Comparison of ENCODE assay signal across 10 mouse cellular contexts in the genomic region with DNA sequence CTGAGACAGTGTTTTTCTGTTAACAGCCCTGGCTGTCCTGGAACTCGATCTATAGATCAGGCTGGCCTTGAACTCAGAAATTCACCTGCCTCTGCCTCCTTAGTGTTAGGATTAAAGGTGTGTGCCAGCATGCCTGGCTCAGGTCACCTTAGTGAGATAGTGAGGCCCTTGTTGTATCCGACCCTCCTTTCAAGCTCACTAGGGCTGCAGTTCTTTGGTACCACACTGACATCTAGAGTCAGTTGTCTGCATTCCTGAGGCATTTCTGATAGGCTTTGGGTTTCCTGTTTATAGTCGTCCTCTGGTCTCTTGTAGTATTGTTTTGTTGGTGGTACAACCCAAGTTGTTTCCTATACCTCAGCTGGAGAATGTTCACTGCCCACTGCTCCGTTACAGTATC. TPM values are rescaled to one million over a fixed set of nuclear protein-coding genes. Genes with fewer than 3 reads are reported as not detected.
A peak's percentile ranks its signal among the peaks of the same experiment; 100 is the strongest.
DNase-seq lines count a peak whose midpoint lies in the region; TF ChIP-seq lines count a peak whose summit lies in the region.
"Had no signal": no experiment of that assay in that cellular context is flagged by ENCODE, and none has a peak within 500 bp of the region (broad histone marks: within the 10 kb centered on the region; RNA-seq: fewer than 3 reads in every experiment).

No protein-coding gene starts in this region.

- peaks cover 0 to 10% of the 10 kb centered on the region in 2 experiments; a peak in 2 of 4 replicates for H3K36me3 ChIP-seq in MEL (ENCODE audit: control insufficient read depth in 1 of 2, insufficient read depth in 2 of 2, low read length in 2 of 2)

- H3K4me1 ChIP-seq in MEL (ENCODE audit: control insufficient read depth in 1 of 2, insufficient read depth in 2 of 2, low read length in 2 of 2) = no peaks in the 10 kb centered on the region
- H3K4me1 ChIP-seq: liver, embryonic 13.5 days had no signal

- H3K9ac ChIP-seq in MEL (ENCODE audit: control insufficient read depth, low read depth, low read length, poor library complexity, severe bottlenecking) = no peak overlapping the region
- H3K9ac ChIP-seq: heart, embryonic 13.5 days; liver, embryonic 13.5 days had no signal

- no peak overlapping the region for H3K27ac ChIP-seq in MEL (ENCODE audit: control insufficient read depth, low read depth, low read length)
- H3K27ac ChIP-seq: heart, embryonic 13.5 days; liver, embryonic 13.5 days had no signal

- no peak for TF ChIP-seq POLR2A in MEL (IDR thresholded peaks at IDR 0.05; ENCODE audit: control insufficient read depth in 1 of 2, insufficient read depth in 1 of 2, low read depth in 1 of 2, low read length in 2 of 2, poor library complexity in 1 of 2)

- H3K9me3 ChIP-seq in MEL (replicated peaks; ENCODE audit: insufficient read depth, low read length) = no peaks in the 10 kb centered on the region
- H3K9me3 ChIP-seq: heart, embryonic 13.5 days; liver, embryonic 13.5 days had no signal

- intact Hi-C loops in heart, postnatal 10 days (cut with DNase I) = loop anchor here (1.0 to 5.0 kb wide), 3 partner anchors 44 to 227 kb away; no protein-coding TSS in a partner anchor

- TF ChIP-seq RAD21 in MEL (IDR thresholded peaks at IDR 0.05; ENCODE audit: low read depth, low read length) = peak; percentile 33

- TF ChIP-seq CTCF in MEL (IDR thresholded peaks at IDR 0.05 in 2 of 3, conservative IDR thresholded peaks at IDR 0.05 in 1 of 3; ENCODE audit: control insufficient read depth in 1 of 3, insufficient read depth in 1 of 3, low read depth in 2 of 3, low read length in 3 of 3, poor library complexity in 1 of 3, severe bottlenecking in 1 of 3) = peak in 1 of 3 experiments; percentile 30; a peak in 2 of 6 replicates

- no peaks in the 10 kb centered on the region for H3K27me3 ChIP-seq in MEL (ENCODE audit: control insufficient read depth in 1 of 2, insufficient read depth in 2 of 2, low read length in 2 of 2)
- H3K27me3 ChIP-seq: heart, embryonic 13.5 days; liver, embryonic 13.5 days had no signal

- no peaks in the 10 kb centered on the region for H3K79me2 ChIP-seq in MEL (ENCODE audit: control insufficient read depth, insufficient read depth, low read length, poor library complexity)

- H3K4me3 ChIP-seq in MEL (ENCODE audit: control insufficient read depth in 1 of 2, insufficient read depth in 1 of 2, low read depth in 2 of 2, low read length in 2 of 2) = no peak overlapping the region
- H3K4me3 ChIP-seq: heart, embryonic 13.5 days; liver, embryonic 13.5 days had no signal

- peak; percentile 47 to 57 for DNase-seq in heart, postnatal 10 days
- no peak for DNase-seq in heart, adult 11 months
- DNase-seq in 416B (ENCODE audit: low read depth) = peak; percentile 61
- DNase-seq in MEL (ENCODE audit: low read depth, low spot score) = peak; percentile 20
- DNase-seq in lung, postnatal 10 days = peak; percentile 53
- no peak for DNase-seq in gastrocnemius, postnatal 4 days (ENCODE audit: low spot score in 2 of 2)
- no peak for DNase-seq in cerebellum, postnatal 36 days
- DNase-seq in testis, postnatal 14 days (ENCODE audit: low spot score) = no peak
- DNase-seq: liver, embryonic 13.5 days had no signal

- TF ChIP-seq EP300 in MEL (IDR thresholded peaks at IDR 0.05; ENCODE audit: low read depth in 1 of 2, low read length in 2 of 2) = no peak

TF ChIP-seq in MEL, 35 proteins besides CTCF, POLR2A, EP300 and RAD21:
- peak; percentile 32 for TF ChIP-seq SMC3 (IDR thresholded peaks at IDR 0.05; ENCODE audit: low read depth, low read length)
- TF ChIP-seq ZKSCAN1 (IDR thresholded peaks at IDR 0.05; ENCODE audit: low read depth, low read length) = no peak

RNA-seq across cellular contexts. Expression of a gene that starts 10.1 kb away (rescaled TPM):
- 1 to 10 TPM in 1 of 2 experiments, under 1 TPM in 1; 0.72 to 1.2 TPM for total RNA-seq in heart, postnatal 10 days (2021)
- total RNA-seq in MEL (2012; rRNA removed) = 0.08 and 0.10 TPM in 2 replicates
- under 1 TPM in 1 of 2 experiments, not detected in 1; 0.42 TPM for polyA plus RNA-seq in MEL (2012; ENCODE audit: insufficient read depth in 1 of 2, insufficient read length in 2 of 2, low read depth in 1 of 2, low replicate concordance in 2 of 2, missing spikeins in 1 of 2)
- 1 to 10 TPM; 1.6 to 1.8 TPM for total RNA-seq in gastrocnemius, postnatal 4 days (2021)

RNA-seq across cellular contexts. Expression of a gene that starts 17.1 kb away (rescaled TPM):
- 1 to 10 TPM; 2.3 to 4.9 TPM for total RNA-seq in heart, postnatal 10 days (2021)
- 0.13 and 0.23 TPM in 2 replicates for total RNA-seq in MEL (2012; rRNA removed)
- under 1 TPM in 1 of 2 experiments, not detected in 1; 0.04 TPM for polyA plus RNA-seq in MEL (2012; ENCODE audit: insufficient read depth in 1 of 2, insufficient read length in 2 of 2, low read depth in 1 of 2, low replicate concordance in 2 of 2, missing spikeins in 1 of 2)
- total RNA-seq in gastrocnemius, postnatal 4 days (2021) = 1 to 10 TPM; 2.9 TPM
- polyA plus RNA-seq: liver, embryonic 13.5 days had no signal

RNA-seq across cellular contexts. Expression of a gene that starts 30.1 kb away (rescaled TPM):
- total RNA-seq in heart, postnatal 10 days (2021) = 100 to 1,000 TPM; 108 to 126 TPM
- 33.4 and 39.8 TPM in 2 replicates for total RNA-seq in MEL (2012; rRNA removed)
- 10 to 100 TPM; 73.3 to 80.4 TPM for polyA plus RNA-seq in MEL (2012; ENCODE audit: insufficient read depth in 1 of 2, insufficient read length in 2 of 2, low read depth in 1 of 2, low replicate concordance in 2 of 2, missing spikeins in 1 of 2)
- total RNA-seq in gastrocnemius, postnatal 4 days (2021) = 10 to 100 TPM; 75.2 to 77.8 TPM

Comparison
In these comparisons a context has a peak if more than half of its experiments do, and no peak if none do; other contexts are left out.
1. DNase-seq: peak in heart, postnatal 10 days (2 of 2), 416B (single experiment), MEL (single experiment) and lung, postnatal 10 days (single experiment); none in heart, adult 11 months (single experiment), gastrocnemius, postnatal 4 days (0 of 2), cerebellum, postnatal 36 days (0 of 2) and testis, postnatal 14 days (single experiment).